Mouse (Mus musculus) layer of hippocampus, postnatal 25 days (tissue): ENCODE results near the gene Cbfa2t2. TPM values are rescaled to one million over a fixed set of nuclear protein-coding genes. Genes with fewer than 3 reads are reported as not detected.

Source experiments
- DNase-seq, 2 experiments: peaks; one replicate each; pipeline ENCODE4 v3.0.0; 2022; ENCODE audit warnings: mixed read lengths in 2 of 2, low spot score in 1 of 2; ENCODE audit errors: extremely low spot score in 1 of 2
- total RNA-seq, 2 experiments: library from RNA; stranded (reverse); gene quantifications; 2 replicates each; pipeline ENCODE4 v1.2.3; 2021

Gene Cbfa2t2
- total RNA-seq, 2 experiments from 2014 or later = 46.4 to 51.4 TPM

DNA sequence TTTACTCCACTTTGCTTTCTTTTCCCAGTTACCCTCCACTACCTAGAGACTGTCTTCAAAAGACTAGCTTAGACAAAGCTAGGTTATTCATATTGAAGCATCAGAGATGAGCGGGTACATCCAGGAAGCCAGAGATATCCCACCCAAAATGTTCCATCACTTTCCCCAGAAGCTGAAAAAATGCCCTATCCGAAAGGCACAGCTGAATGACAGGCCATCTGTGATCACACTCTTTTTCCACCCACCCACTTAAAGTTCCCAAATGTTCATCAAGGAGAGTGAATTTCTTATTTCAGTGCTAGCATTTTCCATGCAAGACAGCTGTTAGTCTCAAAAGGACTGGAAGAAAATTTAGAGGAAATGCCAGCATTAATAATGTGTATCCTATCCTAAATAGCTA lies 89.0 kb downstream of the Cbfa2t2 start:
- DNase-seq = no peak

DNA sequence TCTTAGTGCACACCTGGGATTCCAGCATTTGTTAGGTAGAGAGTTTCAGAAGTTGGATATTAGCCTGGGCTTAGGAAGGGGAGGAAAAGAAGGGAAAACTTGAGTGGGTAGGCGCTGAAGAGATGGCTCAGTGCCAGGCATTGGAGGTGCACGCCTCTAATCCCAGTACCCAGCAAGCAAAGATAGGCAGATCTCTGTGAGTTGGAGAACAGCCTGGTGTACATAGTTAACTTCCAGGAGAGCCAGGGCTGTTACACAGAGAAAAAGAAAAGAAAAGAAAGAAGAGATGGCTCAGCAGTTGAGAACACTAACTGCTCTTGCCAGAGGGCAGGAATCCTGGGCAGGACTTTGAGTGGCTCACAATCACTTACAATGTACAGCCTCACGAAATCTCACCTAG lies 90.2 kb downstream of the Cbfa2t2 start:
- no peak for DNase-seq

DNA sequence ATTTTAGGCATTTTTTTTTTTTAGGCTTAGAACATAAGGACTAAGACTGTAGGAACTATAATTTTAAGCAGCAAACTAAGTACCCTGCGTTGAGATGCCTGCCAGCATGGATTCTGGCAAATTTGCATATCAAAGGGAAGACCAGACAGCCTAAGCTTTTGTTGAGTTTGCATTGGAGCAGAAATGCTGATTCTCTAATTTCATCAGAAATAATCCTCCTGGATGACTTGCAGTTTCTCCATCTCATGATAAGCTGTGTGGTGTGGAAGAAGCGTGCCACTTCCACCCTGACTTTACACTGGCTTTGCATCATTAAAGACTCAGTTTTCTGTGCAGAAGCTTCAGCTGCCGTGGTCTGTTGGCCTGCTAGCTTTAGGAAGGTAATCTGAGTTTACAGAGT lies 96.6 kb downstream of the Cbfa2t2 start:
- DNase-seq = no peak

DNA sequence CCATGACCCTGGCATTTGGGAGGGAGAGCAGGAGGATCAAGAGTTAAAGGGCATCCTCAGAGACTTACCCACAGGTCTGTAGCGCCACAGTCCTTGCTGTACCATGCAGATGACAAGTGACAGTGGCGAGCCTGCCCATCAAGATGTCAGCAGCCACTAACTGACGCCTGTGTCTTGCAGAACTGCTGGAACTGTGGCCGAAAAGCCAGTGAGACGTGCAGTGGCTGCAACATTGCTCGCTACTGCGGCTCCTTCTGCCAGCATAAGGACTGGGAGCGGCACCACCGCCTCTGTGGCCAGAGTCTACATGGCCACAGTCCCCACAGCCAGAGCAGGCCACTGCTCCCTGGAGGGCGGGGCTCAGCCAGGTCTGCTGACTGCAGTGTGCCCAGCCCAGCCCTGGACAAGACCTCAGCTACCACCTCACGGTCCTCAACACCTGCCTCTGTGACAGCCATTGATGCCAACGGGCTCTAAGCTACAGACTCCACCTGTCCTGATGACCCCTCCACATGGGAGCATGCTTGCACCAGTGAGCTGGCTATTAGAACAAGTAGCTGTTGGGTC lies 98.5 kb downstream of the Cbfa2t2 start:
- DNase-seq = no peak

DNA sequence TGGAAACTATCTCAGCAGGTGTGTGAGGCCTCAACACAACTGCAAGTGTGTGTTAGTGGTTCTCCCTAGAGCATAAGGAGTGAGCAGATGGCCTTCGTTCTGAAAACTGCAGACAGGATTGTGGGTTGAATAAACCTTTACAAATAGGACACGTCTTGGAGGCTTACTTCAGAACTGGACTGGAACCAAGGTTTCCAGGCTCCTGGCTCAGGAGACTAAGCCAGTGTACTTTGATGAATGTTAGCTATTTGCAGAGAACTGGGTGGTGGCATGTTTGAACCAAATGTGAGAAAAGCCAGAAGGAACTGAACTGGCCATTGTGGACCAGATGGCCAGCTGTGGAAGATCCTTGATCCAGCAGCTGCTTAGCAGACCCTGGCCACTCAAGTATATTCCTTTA lies 102.0 kb downstream of the Cbfa2t2 start:
- DNase-seq = no peak

DNA sequence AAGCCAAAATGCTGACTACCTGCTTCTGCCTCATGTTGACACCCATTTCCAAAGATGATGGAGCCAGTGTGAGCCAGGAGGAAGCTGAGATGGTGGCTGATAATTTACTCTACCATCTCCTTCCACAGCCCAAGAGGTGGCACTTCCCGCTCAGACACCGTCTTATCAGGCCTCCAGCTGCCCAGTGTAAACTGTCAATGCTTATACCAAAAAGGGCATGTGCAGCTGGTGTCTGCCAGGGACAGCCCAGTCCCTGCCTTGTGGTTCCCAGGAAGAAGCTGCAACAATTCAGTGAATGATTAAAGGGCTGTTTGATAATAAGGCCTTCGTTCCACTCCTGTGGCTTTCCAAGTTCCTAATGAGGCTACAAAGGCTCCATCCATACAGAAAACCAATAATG lies 102.4 kb downstream of the Cbfa2t2 start:
- DNase-seq = no peak

DNA sequence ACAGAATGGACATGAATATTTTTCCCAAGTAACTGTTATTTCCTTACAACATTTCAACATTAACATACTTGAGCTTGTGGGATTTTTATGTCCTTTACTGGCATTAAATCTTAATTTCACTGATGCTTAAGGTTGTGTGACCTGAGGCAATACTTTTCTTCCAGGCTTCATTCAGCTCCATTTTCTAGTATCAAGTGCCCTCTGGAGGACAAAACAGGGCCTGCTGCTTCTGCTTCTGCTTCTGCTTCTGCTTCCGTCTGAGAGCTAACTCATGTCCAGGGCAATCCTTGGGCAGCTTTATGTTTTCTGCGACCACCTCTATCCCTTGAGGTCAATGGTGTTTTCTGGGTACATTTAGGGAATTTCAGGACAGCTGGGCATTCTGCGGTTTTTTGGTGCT lies 103.4 kb downstream of the Cbfa2t2 start:
- peak in 1 of 2 experiments; percentile 60 for DNase-seq

DNA sequence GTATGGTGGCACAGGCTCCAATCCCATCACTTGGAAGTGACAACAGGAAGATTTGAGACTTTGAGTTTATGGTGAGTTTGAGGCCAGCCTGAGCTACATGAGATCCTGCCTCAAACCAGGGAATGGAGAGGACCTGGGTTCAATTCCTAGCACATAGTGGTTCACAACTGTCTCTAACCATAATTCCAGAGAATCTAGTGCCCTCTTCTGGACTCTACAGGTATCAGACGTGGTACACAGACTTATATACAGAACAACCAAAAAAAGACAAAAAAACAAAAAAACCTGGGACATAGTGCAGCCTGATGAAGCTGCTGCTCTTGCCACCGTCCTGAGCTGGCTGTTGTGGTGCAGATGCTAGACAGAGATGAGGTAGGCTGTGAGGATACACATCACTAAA lies 105.3 kb downstream of the Cbfa2t2 start:
- no peak for DNase-seq

DNA sequence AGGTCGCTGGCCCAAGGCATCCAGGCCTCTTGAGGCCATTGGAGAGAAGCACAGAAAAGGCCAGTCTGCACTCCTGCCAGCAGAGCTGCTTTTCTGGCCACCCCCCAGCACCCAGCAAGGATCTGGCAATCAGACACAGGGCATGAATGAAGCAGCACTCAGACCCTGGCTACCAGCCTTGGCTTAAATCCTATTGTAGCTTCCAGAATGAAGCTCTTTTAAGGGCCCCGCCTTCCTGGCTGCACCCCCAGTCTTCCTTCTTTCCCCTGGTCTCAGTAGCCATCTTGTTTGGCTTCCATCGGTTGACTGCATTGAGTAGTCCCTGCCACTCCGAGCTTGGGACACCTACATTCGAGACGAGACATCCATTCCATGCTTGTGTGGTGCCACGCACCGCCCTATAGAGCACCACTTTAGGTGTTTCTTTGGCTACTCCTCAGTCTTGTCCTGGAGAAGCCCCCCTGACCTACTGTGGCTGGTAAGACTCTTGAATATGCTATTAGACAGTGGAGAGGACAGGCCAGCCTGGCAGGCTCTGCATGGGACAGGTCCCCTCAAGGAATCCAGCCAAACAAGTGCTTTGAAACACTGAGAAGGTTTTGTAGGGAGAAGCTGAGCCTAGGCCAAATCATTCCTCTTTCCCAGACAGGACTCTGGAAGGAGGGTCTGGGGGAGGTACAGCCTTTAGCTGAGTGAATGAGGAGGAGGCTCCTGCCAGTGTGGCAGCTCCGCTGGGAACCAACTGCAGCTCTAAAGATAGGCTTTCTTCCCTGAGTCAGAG lies 107.5 kb downstream of the Cbfa2t2 start:
- DNase-seq = peak in 1 of 2 experiments; percentile 50

DNA sequence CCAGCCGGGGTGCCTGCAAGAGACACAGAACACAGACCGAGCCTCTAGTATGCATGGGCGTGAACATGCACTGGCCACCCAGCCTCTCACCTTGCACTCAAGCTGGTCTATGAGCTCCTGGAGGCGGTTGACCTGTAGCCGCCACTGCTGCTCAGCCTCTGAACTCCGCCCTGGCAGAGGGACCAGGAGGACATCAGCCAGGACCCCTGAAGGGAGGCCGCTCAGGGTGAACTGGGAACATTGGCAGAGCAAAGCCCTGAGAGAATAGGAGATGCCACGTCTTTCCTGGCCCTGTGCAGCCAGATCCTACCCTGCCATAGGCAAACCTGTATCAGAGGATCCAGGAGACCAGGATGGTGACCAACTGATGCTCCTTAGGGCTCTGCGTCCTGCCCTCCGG lies 110.4 kb downstream of the Cbfa2t2 start, which contains the start of gene 1700003F12Rik:
Gene 1700003F12Rik (plus strand): TSS at position 375 of the 400 bp plus-strand sequence.
- DNase-seq = no peak

DNA sequence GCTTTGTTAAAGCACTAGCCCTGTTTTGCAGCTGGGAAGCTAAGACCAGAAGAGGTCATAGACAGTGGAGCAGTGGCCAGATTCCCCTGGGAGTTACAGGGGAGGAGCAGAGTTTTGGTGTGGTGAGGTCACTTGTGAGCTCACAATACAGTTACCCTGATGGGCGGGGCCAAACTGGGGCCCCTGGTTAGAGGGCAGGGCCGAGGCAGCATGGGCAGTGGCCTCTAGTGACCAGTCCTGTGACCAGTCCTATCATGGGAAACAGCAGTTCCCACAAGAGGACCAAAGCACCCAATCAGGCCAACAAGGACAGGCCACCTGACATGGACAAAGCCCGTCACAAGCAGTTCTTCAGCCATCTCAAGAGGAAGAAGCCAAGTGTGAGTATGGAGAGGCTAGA lies 112.4 kb downstream of the Cbfa2t2 start:
- DNase-seq = no peak

DNA sequence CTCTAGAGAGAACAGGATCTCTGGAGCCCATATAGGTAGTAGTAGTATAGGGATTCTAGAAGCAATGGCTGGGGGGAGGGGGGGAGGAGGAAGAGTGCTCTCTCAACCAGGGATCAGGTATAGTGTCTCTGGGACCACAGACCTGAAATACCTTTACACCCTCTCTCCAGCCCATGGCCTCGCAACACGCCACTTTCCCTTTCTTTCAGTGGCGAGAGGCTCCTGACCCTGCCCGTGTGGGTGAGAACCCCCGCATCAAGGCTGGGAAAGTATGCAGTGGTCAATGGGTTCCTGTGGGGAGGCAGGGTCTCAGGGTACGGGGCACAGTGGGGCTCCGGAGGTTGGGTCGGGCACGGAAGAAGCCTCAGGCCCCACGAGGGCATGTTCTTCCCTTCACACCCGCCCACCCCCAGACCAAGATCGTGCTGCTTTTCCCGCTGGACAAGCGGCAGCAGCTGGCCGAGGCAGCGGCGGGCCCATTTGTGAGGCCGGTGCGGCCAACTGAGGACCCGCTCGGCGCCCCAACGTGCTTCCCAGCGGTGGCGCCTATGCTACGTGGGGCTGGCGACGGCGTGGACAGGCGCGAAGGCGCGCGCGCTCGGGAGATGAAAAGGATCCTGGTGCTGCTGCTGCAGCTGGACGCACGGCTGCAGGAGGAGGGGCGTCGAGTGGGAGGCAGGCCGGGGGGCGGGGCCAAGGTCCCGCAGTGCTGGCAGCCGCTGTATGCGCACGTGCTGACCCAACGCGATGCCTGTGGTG lies 113.0 kb downstream of the Cbfa2t2 start:
- DNase-seq = peak in 1 of 2 experiments; percentile 53

DNA sequence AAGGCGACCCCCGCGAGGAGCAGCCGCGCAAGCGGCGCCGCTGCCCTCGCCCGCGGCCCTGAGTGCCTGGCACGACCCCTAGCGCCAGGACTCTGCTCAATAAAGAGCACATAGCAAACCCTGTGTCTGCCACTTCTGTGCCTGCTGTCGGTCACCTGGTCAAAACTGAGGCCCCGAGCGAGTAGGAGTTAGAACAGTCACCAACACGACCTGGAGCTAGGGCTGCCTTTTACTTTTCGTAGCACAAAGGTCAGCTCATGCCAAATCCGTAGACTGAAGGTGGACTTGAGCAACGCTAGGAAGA lies 113.6 kb downstream of the Cbfa2t2 start:
- DNase-seq = no peak

DNA sequence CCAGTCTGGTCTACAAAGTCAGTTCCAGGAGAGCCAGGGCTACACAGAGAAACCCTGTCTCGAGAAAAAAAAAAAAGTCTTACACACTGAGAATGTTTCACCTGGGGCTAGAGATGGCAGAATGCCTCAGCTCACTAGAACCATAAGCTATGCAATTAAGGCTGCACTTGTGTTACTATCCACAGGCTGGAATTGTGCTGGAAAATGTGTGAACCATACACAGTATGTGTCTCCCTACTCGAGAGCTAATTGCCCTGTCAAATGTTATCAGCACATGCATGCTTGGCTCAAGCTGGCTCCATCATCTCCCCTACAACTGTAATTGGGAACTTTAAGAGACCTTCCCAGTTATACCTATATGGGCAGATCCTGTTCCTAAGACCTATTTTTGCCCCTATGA lies 114.7 kb downstream of the Cbfa2t2 start:
- DNase-seq = no peak

DNA sequence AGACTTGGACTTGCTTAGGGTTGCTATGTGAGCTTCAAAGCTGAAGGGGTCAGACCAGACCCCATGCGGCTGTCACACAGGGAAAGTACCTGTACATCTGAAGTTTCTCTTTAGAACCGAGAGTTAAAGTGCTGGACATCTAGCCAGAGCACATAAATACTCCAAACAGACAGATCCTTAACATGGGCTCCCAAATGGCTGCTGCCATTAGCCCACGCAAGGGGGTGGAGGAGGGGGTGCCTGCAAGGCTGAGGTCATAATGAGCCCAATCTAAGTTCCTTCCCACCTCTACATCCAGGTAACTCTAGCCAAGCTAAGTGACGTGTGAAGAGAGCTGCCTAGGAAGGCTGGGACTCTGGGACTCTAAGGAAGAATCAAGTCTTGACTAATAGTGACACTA lies 115.2 kb downstream of the Cbfa2t2 start, which contains the start of gene Actl10:
Gene Actl10 (plus strand): TSS at position 301 of the 400 bp plus-strand sequence.
- no peak for DNase-seq

DNA sequence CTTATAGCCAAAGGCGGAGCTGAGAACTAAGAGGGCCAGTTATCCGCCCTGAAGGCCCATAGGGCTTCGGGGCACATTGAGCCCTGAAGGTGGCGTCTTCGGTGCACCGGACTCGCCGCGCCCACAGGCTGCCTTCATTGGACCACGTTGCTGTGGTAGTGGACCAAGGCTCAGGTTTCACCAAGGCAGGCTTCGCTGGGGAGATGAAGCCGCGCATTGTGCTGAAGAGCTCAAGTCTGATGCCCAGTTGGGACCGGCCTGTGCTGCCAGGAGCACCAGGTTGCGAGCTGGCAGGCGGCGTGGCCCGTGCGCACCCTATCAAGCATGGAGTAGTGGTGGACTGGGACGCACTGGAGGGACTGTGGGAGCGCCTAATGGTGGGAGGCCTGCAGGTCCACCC lies 115.6 kb downstream of the Cbfa2t2 start:
- DNase-seq = no peak

DNA sequence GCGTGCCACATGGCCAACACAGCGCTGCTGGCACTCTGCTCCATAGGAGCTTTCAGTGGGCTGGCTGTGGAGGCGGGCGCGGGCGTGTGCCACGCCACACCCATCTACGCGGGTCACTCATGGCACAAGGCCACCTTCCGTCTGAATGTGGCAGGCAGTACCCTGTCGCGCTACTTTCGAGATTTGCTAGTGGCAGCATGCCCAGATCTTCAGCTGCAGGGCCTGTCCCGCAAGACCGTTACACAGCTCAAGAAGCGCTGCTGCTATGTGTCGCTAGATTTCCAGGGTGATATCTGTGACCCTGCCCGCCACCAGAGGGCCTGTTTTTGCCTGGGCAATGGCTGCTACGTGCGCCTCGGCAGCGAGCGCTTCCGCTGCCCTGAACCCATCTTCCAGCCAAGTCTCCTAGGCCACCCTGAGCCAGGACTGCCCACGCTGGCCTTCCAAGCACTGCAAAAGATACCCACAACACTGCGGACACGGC lies 116.2 kb downstream of the Cbfa2t2 start:
- peak in 1 of 2 experiments; percentile 53 for DNase-seq

DNA sequence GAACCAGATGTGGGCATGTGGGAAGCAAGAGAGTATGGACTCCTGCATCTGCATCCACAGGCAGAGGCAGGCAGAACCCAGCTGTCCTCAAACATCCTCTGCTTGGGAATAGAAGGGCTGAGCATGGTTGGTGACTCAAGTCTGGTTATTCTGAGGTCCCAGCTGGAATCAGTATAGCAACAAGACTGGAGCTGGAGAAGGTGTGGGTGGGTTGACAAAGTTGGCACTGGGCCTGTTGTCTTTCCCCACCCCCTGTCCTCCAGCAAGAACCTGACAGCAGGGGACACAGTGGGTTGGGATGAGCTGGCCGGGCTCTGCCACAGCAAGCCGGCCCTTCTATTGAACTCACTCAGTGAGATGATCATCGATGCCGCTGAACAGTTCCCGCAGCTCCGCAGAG lies 119.0 kb downstream of the Cbfa2t2 start:
- no peak for DNase-seq

DNA sequence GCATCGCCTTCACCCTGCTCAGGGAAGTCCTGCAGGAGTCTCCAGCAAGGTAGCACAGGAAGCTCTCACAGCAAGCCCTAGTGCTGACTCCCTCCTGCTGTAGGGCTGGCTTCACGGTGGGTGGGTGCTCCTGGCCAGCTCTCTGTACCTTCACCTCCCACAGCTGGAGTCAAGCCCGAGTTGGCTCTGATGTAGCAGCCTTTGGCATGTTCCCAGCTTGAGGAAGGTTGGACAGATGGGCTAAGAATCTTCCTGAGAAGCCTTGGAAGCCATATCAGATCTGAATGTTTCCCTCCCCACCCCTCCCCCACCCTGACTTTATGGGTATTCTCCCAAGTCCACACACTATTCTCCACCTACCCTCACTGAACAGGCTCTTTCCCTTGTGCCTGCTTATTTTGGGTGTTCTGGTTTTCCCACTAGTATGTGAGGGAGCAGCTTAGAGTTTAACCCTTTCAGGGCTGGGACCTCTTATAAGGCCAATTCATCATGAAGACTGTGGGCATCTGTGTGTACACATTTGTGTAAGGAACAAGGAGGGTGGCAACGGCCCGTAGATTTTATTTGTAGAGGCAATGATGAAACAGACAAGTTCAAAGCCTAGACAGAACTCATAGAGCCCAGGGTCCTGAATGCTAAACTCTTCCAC lies 121.0 kb downstream of the Cbfa2t2 start:
- no peak for DNase-seq

DNA sequence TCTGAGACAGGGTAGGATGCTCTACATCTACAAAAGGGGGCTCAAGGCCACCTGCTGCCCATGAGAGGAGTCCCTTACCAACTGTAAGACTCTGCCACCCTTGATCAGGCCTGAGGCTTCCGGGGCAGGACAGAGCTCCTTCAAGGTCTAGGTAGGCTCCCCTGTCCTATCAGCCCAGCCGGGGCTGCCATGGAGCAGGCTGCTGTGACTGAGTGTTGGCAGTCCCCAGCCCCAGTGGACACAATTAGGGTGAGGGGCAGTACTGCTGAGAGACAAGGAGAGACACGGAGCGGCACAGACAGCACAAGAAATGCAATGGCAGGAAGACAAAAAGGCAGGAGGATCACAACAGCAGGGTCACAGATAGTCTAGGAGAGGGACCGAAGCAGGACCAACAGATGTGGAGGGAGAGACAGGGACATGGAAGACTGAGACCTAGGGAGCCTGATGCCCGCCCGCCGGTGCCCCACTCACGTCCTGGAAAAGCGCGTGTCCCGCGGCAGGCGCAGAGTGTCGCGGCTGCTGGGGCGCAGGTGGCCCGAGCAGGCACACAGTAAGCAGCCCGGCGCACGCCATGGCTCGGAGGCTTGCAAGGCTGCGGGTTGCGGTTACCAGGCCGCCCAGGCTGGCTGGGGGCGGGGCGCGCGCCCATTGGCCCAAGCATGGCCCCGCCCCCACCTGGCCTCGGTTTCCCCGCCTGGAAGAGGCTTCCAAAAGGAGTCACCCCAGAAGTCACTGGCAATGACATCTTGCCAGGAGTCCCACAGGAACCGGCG lies 122.2 kb downstream of the Cbfa2t2 start, which contains the start of gene Necab3:
Gene Necab3 (minus strand): TSS at position 627 of the 776 bp plus-strand sequence.
- DNase-seq = peak in 1 of 2 experiments; percentile 56
